Mouse (Mus musculus) regulatory T cell (primary cell): ENCODE data around the gene Rpl10a.
"Not testable (repeated sequence)": the region's sequence is repeated elsewhere in the genome, so short reads cannot be mapped to it uniquely, and the experiment has no call there.

Experiments used
- in situ Hi-C: fragments of 300-600 bp; cut with MboI, MseI; formaldehyde crosslinking; loops from one replicate; pipeline ENCODE4 v1.15.1; 2025; ENCODE audit warnings: high pct_unique_total_duplicates

The Rpl10a gene

DNA sequence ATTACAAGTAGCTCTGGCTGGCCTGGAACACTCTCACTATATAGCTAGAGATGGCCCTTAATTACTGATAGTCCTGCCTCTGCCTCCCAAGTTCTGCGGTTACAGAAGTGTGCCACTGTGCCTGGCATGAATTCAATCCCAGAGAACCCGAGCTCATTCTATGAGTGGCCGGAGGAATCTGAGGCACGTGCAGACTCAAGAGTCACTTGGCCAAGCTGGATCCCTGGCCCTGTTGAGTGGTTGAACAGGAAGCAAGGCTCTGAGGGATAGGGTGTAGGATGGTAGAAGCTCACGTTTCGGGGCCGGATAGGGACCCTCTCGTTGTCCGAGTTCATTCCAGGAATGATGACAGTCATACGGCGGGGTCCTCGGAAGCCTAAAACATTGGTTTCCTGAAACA is 27.6 kb downstream of the Rpl10a start:
- in situ Hi-C loops = no loop called here

DNA sequence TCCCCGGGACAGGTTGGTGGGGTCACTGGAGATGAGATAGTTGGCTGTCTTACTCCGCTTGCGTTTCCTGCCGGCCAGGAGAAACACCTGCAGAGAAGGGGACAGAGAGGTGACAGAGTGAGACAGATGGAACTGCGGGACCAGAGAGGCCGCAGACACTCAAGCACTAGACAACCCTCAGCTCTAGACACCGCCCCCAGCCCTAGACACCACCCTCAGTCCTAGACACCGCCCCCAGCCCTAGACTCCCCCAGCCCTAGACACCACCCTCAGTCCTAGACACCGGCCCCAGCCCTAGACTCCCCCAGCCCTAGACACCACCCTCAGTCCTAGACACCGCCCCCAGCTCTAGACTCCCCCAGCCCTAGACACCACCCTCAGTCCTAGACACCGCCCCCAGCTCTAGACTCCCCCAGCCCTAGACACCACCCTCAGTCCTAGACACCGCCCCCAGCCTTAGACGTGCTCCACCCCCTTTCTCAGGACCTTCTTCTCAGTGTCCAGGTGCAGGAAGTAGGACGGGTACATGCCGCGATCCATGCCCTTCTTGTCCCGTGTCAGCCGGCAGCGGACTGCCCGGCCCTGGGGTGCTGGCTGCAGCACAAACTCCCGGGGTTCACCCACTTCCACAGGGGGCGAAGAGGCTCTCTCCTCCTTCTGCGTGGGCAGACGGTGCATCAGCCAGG is 30.4 kb downstream of the Rpl10a start:
- in situ Hi-C loops = not testable (repeated sequence)

DNA sequence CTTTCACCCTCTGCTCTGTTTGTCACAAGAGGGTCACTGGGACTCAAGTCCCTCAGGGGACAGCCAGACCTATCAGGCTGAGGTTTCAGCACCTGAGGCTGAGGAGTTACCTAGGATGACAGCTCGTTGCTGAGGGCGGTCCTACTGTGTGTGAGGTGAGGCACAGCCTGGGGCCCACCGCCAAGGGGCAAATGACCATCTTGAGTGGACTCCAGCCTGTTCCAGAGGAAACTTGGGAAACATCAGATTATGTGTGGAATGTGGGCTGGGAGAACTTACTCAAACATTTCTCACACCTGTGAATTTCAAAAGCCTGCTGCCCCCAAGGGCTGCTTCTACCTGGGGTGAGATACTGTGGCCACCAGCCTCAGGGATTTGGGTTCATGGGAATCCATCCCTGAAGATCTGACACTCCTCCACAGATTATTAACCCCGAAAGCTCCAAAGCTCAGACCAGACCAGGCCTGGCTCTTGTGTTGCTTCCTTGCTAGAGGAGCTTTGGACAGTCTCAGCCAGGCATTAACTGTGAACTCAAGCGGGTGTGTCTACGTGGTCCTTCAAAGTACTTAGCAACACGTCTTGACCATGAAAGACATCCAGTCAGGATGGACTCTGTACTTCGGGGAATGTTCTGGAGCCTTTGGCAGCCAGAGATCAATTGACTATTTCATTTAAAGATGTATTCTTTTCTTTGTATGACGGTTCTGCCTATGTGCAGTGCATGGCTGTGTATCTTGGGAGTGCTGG is 32.4 kb downstream of the Rpl10a start:
- in situ Hi-C loops = no loop called here

DNA sequence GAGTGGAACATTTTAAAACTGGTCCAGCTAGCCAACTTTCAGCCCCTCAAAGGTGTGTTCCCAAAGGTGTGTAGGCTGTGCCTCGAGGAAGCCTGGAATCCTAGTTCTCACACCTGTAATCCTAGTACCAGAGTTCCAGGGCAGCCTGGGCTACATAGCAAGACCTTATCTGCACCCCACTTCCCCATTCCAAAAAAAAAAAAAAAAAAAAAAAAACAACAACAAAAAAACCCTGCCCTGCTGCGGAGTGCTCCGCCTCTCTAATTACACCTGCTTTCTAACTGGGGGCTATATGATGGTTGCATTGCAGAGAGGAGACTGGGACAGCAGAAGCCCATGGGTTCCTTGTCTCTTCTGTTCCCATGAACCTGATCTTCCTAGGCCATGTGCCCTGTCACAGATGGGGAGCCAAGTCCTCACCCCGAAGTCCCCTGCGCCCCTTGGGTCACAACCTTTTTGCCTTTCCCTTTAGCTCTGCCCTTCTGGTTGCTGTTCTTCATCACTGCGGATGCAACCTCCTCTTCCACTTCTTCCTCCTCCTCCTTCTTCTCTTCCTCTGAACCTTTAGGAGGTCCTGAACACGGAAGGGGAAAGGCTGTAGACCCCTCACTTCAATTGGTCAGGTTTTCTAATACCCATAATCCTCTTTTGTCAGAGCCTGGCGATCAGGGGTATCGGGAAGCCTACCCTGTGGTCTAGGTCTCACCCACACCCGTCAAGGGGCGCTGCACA is 33.8 kb downstream of the Rpl10a start:
- in situ Hi-C loops = no loop called here

DNA sequence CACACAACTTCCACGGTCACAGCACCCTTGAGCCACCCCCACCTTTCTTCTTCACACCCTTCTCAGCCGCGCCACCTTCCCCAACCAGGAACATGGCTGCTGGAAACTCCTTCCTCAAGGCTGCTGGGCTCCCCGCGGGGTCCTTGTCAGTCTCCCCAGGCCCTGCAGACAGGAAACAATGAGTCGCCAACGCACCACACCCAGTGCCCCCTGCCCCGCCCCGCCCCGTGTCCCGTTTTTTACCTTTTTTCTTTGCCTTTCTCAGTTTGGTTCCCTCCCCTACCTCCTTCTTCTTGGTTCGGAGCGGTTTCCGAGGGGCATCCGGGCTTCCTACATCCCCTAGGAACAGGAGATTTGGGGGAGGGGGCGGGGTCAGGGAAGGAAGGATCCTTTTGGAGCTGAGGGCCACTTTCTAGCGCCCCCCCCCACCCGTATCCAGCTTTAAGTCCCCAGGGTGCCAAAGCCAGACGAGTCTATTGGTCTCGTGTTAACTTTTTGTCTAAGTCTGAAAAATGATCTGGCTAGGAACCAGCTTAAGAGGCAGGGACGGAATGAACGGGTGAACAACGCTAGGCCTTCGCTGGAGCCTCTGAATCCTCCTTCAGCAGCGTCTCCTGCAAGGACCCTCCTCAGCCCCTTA is 34.5 kb downstream of the Rpl10a start:
- in situ Hi-C loops = no loop called here

DNA sequence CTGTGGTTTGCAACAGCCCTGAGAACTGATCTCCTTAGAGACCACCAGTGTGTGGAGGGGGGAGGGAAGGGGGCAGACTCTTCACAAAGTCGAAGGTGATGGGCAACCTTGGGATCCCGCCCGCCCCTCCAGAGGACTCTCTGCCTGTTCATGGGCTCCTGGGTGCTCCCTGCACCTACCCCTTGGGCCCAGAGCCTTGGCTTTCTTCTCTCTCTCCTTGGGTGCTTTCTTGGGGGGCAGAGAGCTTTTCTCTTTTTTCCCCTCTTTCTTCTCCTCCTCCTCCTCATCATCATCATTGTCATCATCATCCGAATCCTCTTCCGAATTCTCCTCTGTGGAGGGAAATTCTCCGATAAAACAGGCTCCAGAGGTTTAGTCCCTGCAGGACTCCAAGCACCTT is 35.2 kb downstream of the Rpl10a start:
- in situ Hi-C loops = no loop called here

DNA sequence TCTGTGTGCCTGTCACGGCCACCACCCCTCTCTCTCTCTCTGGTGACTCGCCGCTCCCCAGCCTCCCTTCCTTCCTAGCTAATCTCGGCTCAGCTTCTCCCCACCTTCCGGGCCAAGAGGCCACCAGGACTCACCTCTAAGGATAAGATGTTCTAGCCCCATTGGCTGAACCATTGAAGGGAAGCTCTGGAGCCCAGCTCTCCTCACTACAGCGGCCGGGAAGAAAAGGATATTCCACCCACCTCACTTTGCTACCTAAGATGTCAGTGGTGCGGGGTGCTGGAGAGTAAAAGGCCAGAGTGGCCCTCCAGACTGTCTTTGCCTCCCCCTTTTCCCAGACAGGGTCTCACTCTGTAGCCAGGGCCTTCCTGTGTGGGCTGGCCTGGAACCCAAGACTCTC is 36.9 kb downstream of the Rpl10a start, which contains the start of gene Tulp1:
Gene Tulp1, minus strand, starts transcription at position 101 of the 400 bp plus-strand sequence.
- in situ Hi-C loops = no loop called here

DNA sequence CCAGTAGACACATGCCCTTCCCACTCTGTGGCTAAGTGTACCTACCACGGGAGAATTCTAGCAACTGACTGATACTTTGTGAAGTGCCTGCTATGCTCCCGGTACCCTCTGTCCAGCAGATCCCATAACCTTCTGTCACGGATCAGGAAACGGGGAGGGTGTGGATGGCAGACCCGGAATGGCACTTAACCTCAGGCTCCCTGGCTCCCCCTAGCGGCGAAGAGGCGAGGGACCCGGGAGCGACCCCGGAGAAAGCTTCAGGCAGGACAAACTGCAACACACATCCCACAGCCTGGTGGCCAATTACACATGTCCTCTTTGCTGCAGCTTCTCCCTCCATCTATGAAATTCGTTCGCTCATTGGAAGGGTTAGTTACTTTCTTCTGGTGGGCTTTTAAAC is 40.2 kb downstream of the Rpl10a start:
- in situ Hi-C loops = no loop called here

DNA sequence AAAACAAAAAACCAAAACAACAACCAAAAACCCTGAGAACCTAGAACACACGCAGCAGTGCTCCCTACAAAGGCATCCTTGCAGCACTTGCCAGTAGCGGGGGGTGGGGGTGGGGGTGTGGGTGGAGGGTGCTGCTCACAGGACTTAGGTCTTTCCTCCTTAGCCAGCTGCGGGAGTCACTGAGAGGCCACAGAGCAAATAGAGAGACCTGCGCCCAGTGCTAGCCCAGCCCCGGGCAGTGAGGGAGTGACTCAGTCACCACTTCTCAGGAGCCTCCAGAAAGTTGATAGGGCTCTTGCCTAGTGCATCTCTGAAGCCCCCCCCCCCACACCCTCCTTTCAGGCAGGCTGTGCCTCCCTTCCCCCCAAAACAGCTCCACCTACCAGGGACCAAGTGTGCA is 40.8 kb downstream of the Rpl10a start:
- in situ Hi-C loops = no loop called here

DNA sequence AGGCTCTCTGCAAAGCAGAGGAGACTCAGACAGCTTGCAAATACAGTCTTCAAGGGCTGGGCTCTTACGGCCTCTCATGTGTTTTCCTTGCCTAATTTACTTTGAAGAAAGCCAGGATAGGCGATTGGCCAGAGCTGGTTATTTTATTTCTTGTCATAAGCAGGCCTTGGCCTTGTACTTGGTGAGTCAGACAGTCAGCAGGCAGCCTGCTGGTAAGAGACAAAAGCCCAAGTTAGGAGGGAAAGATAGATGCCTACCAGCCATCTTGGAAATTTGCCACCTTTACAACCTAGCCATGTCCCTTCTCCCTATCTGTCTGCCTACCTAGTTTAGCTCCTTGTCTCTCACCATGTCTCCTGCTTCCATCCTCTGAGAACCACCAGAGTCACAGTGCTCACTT is 43.0 kb downstream of the Rpl10a start:
- in situ Hi-C loops = no loop called here

DNA sequence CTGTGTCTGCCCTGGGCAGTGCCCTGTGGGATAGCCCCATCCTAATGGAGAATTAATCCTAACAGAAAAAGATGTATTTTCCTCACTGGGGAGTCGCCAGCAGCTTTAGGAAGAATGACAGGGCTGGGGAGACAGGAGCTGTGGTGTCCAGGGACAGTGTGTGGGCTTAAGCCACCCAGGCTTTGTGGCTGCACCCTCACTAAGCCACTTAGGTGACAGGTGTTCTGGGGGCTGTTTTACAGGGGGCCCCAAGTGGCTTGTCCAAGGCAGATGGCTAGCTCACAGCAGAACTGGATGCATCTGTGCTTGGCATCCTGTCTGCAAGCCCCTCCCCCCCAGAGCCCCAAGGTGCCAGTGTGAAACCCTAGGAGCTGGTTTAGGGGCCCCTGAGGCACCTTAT is 43.7 kb downstream of the Rpl10a start:
- in situ Hi-C loops = no loop called here

DNA sequence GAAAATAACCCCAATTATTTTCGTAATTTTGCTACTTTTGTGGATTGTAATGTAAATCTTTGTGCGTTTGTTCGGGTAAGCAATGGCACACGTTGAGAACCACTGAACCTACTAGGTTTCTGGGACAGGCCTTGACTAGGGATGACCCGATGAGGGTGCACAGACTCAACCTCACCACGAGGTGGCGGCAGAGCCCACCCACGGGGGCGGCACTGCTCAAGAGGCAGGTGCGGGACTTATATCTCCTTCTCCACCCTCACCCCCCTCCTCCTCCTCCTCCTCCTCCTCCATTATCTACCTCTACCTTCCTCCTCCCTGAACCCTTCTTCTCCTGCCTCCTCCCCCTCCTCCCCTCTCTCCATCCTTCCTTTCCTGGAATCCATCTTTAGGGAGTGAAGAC is 45.5 kb downstream of the Rpl10a start:
- in situ Hi-C loops = no loop called here

DNA sequence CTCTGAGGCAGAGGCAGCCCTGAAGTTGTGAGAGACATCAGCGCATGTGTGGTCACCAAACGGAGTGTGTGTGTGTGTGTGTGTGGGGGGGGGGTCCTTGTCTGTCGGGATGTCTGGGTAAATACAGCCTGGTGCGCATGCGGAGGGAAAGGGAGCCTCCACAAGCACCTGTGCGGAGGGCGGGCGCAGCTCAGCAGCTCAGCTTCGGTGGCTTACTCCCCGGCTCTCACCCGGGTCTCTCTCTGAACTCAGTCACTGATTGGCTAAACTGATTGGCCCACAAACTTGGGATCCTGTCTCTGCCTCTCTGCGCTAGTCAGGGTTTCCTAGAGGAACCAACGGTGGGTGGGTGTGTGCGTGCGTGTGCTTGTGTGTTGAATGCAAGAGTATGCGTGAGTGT is 46.2 kb downstream of the Rpl10a start:
- in situ Hi-C loops = no loop called here

DNA sequence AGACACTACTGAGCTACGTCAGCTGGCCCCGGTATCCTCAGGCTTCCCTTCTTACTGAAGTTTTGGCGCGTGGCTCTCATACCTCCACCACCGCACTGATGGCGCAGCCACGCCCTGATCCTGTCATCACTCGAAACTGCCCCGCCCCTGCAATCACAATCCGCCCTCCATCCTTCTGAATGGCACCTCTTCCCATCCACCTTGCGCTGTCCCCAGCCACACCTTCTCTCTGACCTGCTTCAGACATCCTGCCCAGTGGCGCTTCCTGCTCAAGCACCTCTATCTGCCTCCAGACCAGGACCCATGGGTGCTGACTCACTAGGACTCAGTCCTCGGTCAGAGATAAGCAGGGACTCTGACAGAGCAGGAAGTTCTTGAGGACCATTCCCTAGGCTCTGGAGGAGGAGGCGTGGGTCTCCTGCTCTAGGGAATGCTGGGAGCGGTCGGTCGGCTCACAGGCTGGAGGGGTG is 47.4 kb downstream of the Rpl10a start:
- in situ Hi-C loops = no loop called here

DNA sequence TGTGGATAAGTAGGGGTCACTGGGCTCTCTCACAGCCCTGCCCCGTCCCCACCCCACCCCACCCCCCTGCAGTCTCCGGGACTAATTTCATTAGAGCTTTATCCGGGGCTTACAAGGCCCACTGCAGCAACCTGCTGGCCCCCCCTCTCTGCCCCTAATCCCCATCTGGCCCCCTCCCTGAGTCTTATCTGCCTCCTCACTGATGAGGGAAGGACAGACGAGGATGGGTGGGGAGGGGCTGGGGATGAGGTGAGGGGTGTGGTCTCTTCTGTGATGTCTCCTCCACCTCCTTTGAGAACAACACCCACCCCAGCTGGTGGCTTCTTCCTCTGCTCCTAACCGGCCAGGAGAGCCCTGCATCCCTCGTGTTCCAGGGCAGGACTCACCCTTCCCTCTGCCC is 52.0 kb downstream of the Rpl10a start:
- in situ Hi-C loops = loop anchor here (10.0 kb wide), 1 partner anchor 145 kb away; no protein-coding TSS in a partner anchor
